Mouse (Mus musculus): ENCODE results near the gene Snx18.

Snx18 gene

DNA sequence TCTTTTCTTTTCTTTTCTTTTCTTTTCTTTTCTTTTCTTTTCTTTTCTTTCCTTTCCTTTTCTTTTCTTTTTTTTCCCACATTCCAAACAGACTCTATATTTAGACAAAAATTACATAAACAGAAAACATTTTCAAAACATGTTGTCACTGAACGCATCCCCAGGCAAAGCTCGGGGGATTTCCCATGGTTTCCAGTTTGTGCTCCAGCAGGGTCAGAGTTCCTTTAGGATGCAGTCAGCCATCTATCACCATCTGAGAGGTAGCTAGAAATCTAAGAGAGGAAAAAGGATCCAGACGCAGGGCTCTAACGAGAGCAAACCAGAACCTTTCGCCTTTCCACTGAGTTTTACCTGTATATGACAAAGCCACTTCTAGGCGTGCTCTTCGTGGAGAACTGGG, 52.0 kb downstream of the Snx18 start:
- DNase-seq (ENCODE audit: low read depth, low spot score), result no peak

DNA sequence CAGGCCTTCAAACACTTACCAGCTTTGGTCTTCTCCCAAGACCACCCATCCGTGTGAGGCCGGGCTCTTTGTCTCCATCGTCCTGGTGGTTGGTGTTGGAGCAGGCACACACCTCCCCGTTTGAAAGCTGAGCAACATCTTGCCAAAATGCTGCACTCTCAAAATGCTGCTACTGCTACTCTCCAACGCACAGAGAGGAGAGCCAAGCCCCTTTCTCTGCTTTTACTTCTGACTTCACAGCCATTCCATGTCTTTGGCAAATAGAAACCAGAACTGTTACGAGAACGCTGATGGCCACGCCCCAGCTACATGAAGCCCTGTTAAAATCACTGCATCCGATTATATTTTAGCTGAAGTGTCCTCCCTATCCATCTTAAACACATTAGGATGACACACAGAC, 58.7 kb downstream of the Snx18 start:
- no peak for DNase-seq (ENCODE audit: low read depth, low spot score)

DNA sequence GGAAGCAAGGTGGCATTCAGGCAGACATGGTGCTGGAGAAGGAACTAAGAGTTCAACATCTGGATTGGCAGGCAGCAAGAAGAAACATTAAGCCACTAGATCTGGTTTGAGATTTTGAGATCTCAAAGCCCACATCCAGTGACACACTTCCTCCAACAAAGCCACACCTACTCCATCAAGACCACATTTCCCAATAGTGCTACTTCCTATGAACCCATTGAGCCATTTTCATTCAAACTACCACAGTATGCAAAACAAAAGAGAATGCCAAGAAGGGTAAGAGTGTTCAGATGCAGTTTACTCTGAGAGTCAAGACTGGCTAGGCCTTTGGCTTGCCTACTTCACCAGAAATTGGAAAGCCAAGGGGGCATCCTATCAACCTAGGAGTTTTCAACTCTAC, 61.8 kb downstream of the Snx18 start:
- DNase-seq (ENCODE audit: low read depth, low spot score), result no peak

DNA sequence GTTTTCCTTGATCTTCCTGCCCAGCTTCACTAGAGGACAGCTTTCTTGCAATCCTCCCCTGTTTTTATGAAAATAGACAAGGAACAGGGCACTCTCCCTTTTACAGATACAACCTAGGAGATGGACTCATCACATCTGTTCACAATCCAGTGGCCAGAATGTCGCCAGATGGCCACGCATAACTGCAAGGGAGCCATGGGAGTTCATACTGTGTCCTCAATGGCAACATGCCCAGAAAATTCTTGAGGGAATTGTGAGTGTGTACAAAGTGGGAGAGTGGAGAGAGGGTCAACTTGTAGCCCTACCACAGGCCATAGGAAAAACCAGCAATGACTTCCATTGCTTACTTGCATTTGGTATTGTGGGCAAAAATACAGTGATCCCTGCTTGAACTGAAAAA, 63.1 kb downstream of the Snx18 start:
- no peak for DNase-seq (ENCODE audit: low read depth, low spot score)

DNA sequence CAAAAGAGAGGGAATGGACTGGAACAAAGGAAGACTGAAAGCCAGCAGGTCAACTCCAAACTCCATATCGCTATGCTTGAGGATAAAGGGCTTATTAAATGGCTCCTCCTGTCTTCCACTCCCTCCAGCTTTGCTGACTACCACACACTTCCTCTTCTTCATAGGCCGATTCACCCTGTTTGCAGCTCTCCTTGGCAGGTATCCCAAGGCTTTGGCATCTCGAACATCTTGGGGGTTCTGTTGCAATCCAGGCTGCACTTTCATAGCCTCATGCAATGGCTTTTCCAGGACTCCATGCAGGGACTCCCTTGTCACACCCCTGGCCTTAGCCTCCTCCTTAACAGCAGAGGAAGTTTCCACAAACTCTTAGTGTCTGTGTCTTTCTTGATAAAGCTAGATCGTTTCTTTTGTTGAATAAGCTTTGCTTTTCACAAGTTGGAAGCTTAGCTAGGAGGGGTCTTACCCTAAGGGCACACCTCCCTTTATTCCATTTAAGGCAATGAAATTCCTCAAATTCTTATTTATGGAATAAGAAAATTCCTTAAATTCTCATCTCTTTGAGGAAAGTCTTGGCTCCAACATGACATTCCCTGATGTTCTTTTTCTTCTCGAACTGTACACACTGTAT, 64.6 kb downstream of the Snx18 start:
- no peak for DNase-seq (ENCODE audit: low read depth, low spot score)

GRCm38 (mm10) chr13:113552341-113552740, 66.0 kb downstream of the Snx18 start:
- no peak for DNase-seq (ENCODE audit: low read depth, low spot score)

DNA sequence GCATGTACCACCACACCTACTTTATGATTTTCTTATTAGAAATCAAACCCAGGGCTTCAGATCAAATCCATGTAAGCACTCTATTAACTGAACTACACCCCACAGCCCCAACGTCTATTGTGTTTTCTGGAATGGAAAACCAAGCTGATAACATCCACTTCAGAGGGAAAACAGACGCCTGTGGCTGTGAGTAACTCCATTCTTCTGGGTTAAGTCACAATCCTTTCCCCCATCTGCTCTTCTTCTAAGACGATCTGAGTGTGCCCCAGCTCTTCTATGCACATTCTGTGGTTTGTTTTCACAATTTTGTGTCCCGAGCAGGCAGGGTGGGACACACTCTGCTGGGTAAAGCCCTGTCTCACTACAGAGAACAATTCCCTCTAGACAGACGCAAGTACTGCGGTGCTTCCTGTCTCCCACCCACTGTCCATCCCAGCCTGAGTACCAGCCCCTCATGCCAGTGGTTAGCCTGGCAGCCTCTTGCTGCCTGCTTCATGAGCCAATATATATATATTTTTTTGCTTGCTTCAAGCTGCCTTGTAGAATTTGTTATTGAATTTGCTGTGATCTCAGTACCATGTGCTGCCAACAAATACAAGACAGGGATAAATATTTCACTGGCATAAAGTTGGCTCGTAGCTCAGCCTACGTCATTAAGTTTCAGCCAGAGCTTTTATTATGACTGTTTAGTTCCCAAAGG, 67.3 kb downstream of the Snx18 start:
- DNase-seq (ENCODE audit: low read depth, low spot score), result no peak

DNA sequence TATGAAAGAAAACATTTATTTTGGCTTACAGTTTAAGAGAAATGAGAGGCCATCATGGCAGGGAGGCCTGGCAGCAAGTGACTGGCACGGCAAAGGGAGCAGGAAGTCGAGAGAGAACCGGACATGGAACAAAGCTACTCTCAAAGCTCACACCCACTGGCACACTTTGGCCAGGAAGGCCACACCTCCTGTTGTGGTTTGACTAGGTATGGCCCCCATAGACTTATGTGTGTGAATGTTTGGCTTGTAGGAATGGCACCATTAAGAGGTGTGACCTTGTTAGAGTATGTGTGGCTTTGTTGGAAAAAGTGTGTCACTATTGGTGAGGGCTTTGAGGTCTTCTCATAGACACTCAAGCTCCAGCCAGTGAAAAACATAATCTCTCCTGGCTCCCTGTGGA, 69.3 kb downstream of the Snx18 start:
- no peak for DNase-seq (ENCODE audit: low read depth, low spot score)

DNA sequence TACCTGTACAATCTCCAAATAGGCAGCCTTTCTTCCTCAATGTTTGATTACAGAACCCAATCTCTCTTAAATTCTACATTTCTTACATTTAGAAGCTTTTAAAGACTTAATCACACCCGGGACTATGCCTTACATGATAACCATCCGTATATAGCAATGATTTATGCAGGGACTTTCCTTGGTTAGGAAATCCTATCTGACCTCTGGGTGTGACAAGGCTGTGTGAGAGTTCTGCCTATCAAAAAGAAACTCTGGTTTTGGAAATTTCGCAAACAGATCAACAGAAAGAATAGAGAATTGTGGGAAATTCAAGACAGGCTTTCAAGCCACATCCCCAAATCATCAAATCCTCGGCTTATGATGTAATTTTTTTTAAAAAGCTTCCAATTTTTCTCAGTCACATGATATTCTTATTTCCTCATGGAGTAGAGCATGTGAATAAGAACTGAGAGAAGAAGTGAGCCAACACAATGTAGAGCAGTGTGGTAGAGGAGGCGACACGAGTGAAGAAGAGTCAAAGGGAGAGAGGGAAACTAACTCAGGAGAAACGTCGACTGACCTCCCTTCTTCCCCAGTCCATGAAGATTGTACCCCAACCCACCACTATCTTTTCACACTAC, 70.4 kb downstream of the Snx18 start:
- no peak for DNase-seq (ENCODE audit: low read depth, low spot score)

DNA sequence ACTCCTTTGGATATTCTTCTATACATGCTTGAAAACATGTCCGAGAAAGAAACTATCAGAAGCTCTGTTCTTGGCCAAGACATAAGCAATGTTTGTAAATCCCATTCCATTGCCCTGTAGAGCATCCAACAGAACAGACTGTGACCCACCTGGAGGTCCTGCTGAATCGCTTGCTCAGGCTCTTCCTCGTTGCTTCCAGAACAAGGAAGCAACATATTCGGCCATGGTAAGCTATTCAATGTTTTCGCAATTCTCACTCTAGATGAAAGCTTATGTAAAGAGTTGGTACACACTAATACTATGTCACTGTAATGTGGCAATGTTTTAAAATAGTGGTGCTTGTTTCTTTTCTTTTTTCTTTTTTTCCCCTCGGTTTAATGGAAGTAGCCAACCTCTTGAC, 76.0 kb downstream of the Snx18 start:
- no peak for DNase-seq (ENCODE audit: low read depth, low spot score)

All from mesoderm, embryonic 11.5 days (tissue).